Comparison of ENCODE assay signal across 8 mouse cellular contexts in the genomic region with DNA sequence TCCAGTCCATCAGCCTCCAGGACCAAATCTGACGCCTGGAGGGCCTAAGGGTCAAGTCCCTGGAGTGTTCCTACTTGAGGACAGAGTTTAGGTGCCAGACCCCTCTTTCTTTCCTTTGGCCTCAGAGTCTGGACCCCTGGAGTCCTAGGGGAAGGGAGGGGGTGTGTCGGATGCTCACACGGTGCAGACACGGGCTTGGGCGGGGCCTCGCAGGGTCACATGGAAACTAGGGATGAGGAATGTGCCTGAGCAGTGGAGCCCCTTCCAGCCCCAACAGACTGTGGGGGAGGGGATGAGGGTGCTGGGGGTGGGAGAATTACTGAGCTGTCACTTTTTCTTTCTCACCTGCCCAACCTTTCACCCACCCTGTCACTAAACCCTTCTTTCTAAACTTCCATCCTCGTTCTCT. TPM values are rescaled to one million over a fixed set of nuclear protein-coding genes. Genes with fewer than 3 reads are reported as not detected.
DNase-seq lines count a peak whose midpoint lies in the region; ATAC-seq lines count a peak whose summit lies in the region.

No protein-coding gene starts in this region.

- no peaks in the 10 kb centered on the region for H3K9me3 ChIP-seq in embryonic facial prominence, embryonic 13.5 days
- H3K9me3 ChIP-seq in heart, embryonic 14.5 days (ENCODE audit: control insufficient read depth, low read length) = no peaks in the 10 kb centered on the region
- no peaks in the 10 kb centered on the region for H3K9me3 ChIP-seq in liver, embryonic 13.5 days (replicated peaks)
- no peaks in the 10 kb centered on the region for H3K9me3 ChIP-seq in neural tube, embryonic 13.5 days

- 0% methylated on average over 7 of the region's 7 CpGs for WGBS in embryonic facial prominence, embryonic 13.5 days
- WGBS in heart, embryonic 14.5 days = 0% methylated on average over 7 of the region's 7 CpGs
- WGBS in liver, embryonic 13.5 days (ENCODE audit: insufficient replicate concordance) = under 1% methylated on average over 7 of the region's 7 CpGs
- 4% methylated on average over 7 of the region's 7 CpGs for WGBS in neural tube, embryonic 13.5 days

- peaks cover 20% of the 10 kb centered on the region for H3K36me3 ChIP-seq in embryonic facial prominence, embryonic 13.5 days
- H3K36me3 ChIP-seq in heart, embryonic 14.5 days (ENCODE audit: control insufficient read depth, insufficient read depth, low read length) = peaks cover 14% of the 10 kb centered on the region
- H3K36me3 ChIP-seq in liver, embryonic 13.5 days = peaks cover 13% of the 10 kb centered on the region
- H3K36me3 ChIP-seq in neural tube, embryonic 13.5 days = peaks cover 15% of the 10 kb centered on the region

- peak overlapping the region; percentile 71 for H3K4me3 ChIP-seq in embryonic facial prominence, embryonic 13.5 days
- H3K4me3 ChIP-seq in heart, embryonic 14.5 days (ENCODE audit: control insufficient read depth in 1 of 2, insufficient read depth in 1 of 2, low read depth in 1 of 2, low read length in 2 of 2) = peak overlapping the region; percentile 66 to 74
- peak overlapping the region; percentile 70 for H3K4me3 ChIP-seq in liver, embryonic 13.5 days (replicated peaks)
- H3K4me3 ChIP-seq in neural tube, embryonic 13.5 days = peak overlapping the region; percentile 60

- H3K4me1 ChIP-seq in embryonic facial prominence, embryonic 13.5 days = peaks cover 64% of the 10 kb centered on the region
- peaks cover 26 to 41% of the 10 kb centered on the region in 2 experiments for H3K4me1 ChIP-seq in heart, embryonic 14.5 days (ENCODE audit: control insufficient read depth in 2 of 2, insufficient read depth in 2 of 2, low read length in 2 of 2)
- peaks cover 58% of the 10 kb centered on the region for H3K4me1 ChIP-seq in liver, embryonic 13.5 days (replicated peaks)
- peaks cover 85% of the 10 kb centered on the region for H3K4me1 ChIP-seq in neural tube, embryonic 13.5 days (replicated peaks)

- peak overlapping the region; percentile 90 for H3K27ac ChIP-seq in embryonic facial prominence, embryonic 13.5 days
- H3K27ac ChIP-seq in heart, embryonic 14.5 days (replicated peaks in 1 of 2; ENCODE audit: control insufficient read depth in 1 of 2, insufficient read depth in 1 of 2, low read depth in 2 of 2, low read length in 2 of 2) = peak overlapping the region; percentile 70 to 93
- peak overlapping the region; percentile 77 for H3K27ac ChIP-seq in liver, embryonic 13.5 days
- H3K27ac ChIP-seq in neural tube, embryonic 13.5 days (replicated peaks) = peak overlapping the region; percentile 74

- peak; percentile 41 to 42 for DNase-seq in B cell, adult 2 months
- DNase-seq in adrenal gland, adult (ENCODE audit: inconsistent age in 2 of 2, low spot score in 1 of 2) = peak; percentile 95 to 98
- peak; percentile 90 for DNase-seq in kidney, postnatal 10 days
- DNase-seq in liver, embryonic 13.5 days = peak; percentile 52
- peak; percentile 77 for DNase-seq in urinary bladder, postnatal 25 days (ENCODE audit: low spot score)

- no peaks in the 10 kb centered on the region; the same call in 1 of the 2 replicates for H3K27me3 ChIP-seq in embryonic facial prominence, embryonic 13.5 days
- H3K27me3 ChIP-seq in heart, embryonic 14.5 days (ENCODE audit: control insufficient read depth, insufficient read depth, low read length) = no peaks in the 10 kb centered on the region
- peaks cover 18% of the 10 kb centered on the region for H3K27me3 ChIP-seq in liver, embryonic 13.5 days
- no peaks in the 10 kb centered on the region for H3K27me3 ChIP-seq in neural tube, embryonic 13.5 days

- peak overlapping the region; percentile 97 for H3K4me2 ChIP-seq in embryonic facial prominence, embryonic 13.5 days
- H3K4me2 ChIP-seq in heart, embryonic 14.5 days (ENCODE audit: low read length) = peak overlapping the region; percentile 96
- H3K4me2 ChIP-seq in liver, embryonic 13.5 days = peak overlapping the region; percentile 99
- peak overlapping the region; percentile 99 for H3K4me2 ChIP-seq in neural tube, embryonic 13.5 days

- peak overlapping the region; percentile 91 for H3K9ac ChIP-seq in embryonic facial prominence, embryonic 13.5 days
- peak overlapping the region; percentile 93 for H3K9ac ChIP-seq in heart, embryonic 14.5 days (ENCODE audit: low read length)
- peak overlapping the region; percentile 81 for H3K9ac ChIP-seq in liver, embryonic 13.5 days
- H3K9ac ChIP-seq in neural tube, embryonic 13.5 days = peak overlapping the region; percentile 82

- ATAC-seq in embryonic facial prominence, embryonic 13.5 days (ENCODE audit: insufficient number of reproducible peaks, insufficient read depth, low FRiP score, low TSS enrichment, low read depth) = no peak
- ATAC-seq in heart, embryonic 14.5 days (ENCODE audit: insufficient number of reproducible peaks, insufficient read depth, low FRiP score, low read depth) = peak; percentile 22; the same call in 1 of the 2 replicates
- no peak for ATAC-seq in liver, embryonic 13.5 days (ENCODE audit: low read depth)
- no peak for ATAC-seq in neural tube, embryonic 13.5 days (ENCODE audit: low read depth)

RNA-seq across cellular contexts. Expression of a gene that starts 1.0 kb away (rescaled TPM):
- polyA plus RNA-seq in embryonic facial prominence, embryonic 13.5 days (2015; fragmentation: Nextera tagmentation; extraction: Ambion mirVana) = 7.8 and 10.2 TPM in 2 replicates
- polyA plus RNA-seq in heart, embryonic 14.5 days (2014; fragmentation: Nextera tagmentation; extraction: Ambion mirVana) = 4.5 and 7.3 TPM in 2 replicates
- polyA plus RNA-seq in liver, embryonic 13.5 days (2015; fragmentation: Nextera tagmentation; extraction: Ambion mirVana) = 0.43 and 0.64 TPM in 2 replicates
- 3.1 and 4.1 TPM in 2 replicates for polyA plus RNA-seq in neural tube, embryonic 13.5 days (2015; fragmentation: Nextera tagmentation; extraction: Ambion mirVana)

RNA-seq across cellular contexts. Expression of a gene that starts 6.2 kb away (rescaled TPM):
- 15.2 and 17.3 TPM in 2 replicates for polyA plus RNA-seq in embryonic facial prominence, embryonic 13.5 days (2015; fragmentation: Nextera tagmentation; extraction: Ambion mirVana)
- 6.8 and 8.0 TPM in 2 replicates for polyA plus RNA-seq in heart, embryonic 14.5 days (2014; fragmentation: Nextera tagmentation; extraction: Ambion mirVana)
- 0.34 and 0.44 TPM in 2 replicates for polyA plus RNA-seq in liver, embryonic 13.5 days (2015; fragmentation: Nextera tagmentation; extraction: Ambion mirVana)
- polyA plus RNA-seq in neural tube, embryonic 13.5 days (2015; fragmentation: Nextera tagmentation; extraction: Ambion mirVana) = 44.5 and 46.0 TPM in 2 replicates

RNA-seq across cellular contexts. Expression of a gene that starts 9.4 kb away (rescaled TPM):
- polyA plus RNA-seq in embryonic facial prominence, embryonic 13.5 days (2015; fragmentation: Nextera tagmentation; extraction: Ambion mirVana) = 936 and 1,128 TPM in 2 replicates
- polyA plus RNA-seq in heart, embryonic 14.5 days (2014; fragmentation: Nextera tagmentation; extraction: Ambion mirVana) = 666 and 743 TPM in 2 replicates
- 761 and 840 TPM in 2 replicates for polyA plus RNA-seq in liver, embryonic 13.5 days (2015; fragmentation: Nextera tagmentation; extraction: Ambion mirVana)
- polyA plus RNA-seq in neural tube, embryonic 13.5 days (2015; fragmentation: Nextera tagmentation; extraction: Ambion mirVana) = 570 and 614 TPM in 2 replicates

RNA-seq across cellular contexts. Expression of a gene that starts 11.7 kb away (rescaled TPM):
- polyA plus RNA-seq in embryonic facial prominence, embryonic 13.5 days (2015; fragmentation: Nextera tagmentation; extraction: Ambion mirVana) = 6.3 and 6.8 TPM in 2 replicates
- polyA plus RNA-seq in heart, embryonic 14.5 days (2014; fragmentation: Nextera tagmentation; extraction: Ambion mirVana) = 0.28 and 0.41 TPM in 2 replicates
- 0.07 TPM in 1 of 2 replicates, not detected in the other for polyA plus RNA-seq in liver, embryonic 13.5 days (2015; fragmentation: Nextera tagmentation; extraction: Ambion mirVana)
- polyA plus RNA-seq in neural tube, embryonic 13.5 days (2015; fragmentation: Nextera tagmentation; extraction: Ambion mirVana) = 0.52 and 0.93 TPM in 2 replicates

RNA-seq across cellular contexts. Expression of a gene that starts 11.9 kb away (rescaled TPM):
- 34.4 and 34.9 TPM in 2 replicates for polyA plus RNA-seq in embryonic facial prominence, embryonic 13.5 days (2015; fragmentation: Nextera tagmentation; extraction: Ambion mirVana)
- 11.9 and 12.5 TPM in 2 replicates for polyA plus RNA-seq in heart, embryonic 14.5 days (2014; fragmentation: Nextera tagmentation; extraction: Ambion mirVana)
- 11.4 and 11.7 TPM in 2 replicates for polyA plus RNA-seq in liver, embryonic 13.5 days (2015; fragmentation: Nextera tagmentation; extraction: Ambion mirVana)
- polyA plus RNA-seq in neural tube, embryonic 13.5 days (2015; fragmentation: Nextera tagmentation; extraction: Ambion mirVana) = 25.1 and 26.3 TPM in 2 replicates

Comparison
In these comparisons a context has a peak if more than half of its experiments do, and no peak if none do; other contexts are left out.
1. DNase-seq: peak in every context shown above with its lines; median percentile 96 in adrenal gland, adult; 90 in kidney, postnatal 10 days; 77 in urinary bladder, postnatal 25 days; 52 in liver, embryonic 13.5 days; 42 in B cell, adult 2 months.